Mouse (Mus musculus) midbrain, embryonic 12.5 days (tissue): ENCODE data around the gene Wdr47. TPM values are rescaled to one million over a fixed set of nuclear protein-coding genes. Genes with fewer than 3 reads are reported as not detected.
"Not testable (repeated sequence)": the region's sequence is repeated elsewhere in the genome, so short reads cannot be mapped to it uniquely, and the experiment has no call there.

Source experiments
- ATAC-seq: fragments of 200-750 bp; cut with Nextera tagmentation; 2 replicates; pipeline ENCODE4 v1.8.0; 2017; ENCODE audit warnings: low read depth, moderate TSS enrichment, moderate library complexity; ENCODE audit not compliant: low FRiP score
- H3K27ac ChIP-seq: fragments of 300-500 bp; sonication (generic); replicated peaks from 2 replicates; pipeline ENCODE4 v1.5.1; 2016; ENCODE audit warnings: mild to moderate bottlenecking
- H3K27me3 ChIP-seq: fragments of 300-500 bp; sonication (generic); 2 replicates; pipeline ENCODE4 v1.6.1; 2016; ENCODE audit warnings: mild to moderate bottlenecking
- H3K36me3 ChIP-seq: fragments of 300-500 bp; sonication (generic); 2 replicates; pipeline ENCODE4 v1.6.1; 2016
- H3K4me1 ChIP-seq: fragments of 300-500 bp; sonication (generic); 2 replicates; pipeline ENCODE4 v1.6.1; 2016
- H3K4me2 ChIP-seq: fragments of 300-500 bp; sonication (generic); replicated peaks from 2 replicates; pipeline ENCODE4 v1.6.1; 2016; ENCODE audit warnings: mild to moderate bottlenecking, moderate library complexity
- H3K4me3 ChIP-seq: fragments of 300-500 bp; sonication (generic); 2 replicates; pipeline ENCODE4 v1.5.1; 2016; ENCODE audit warnings: mild to moderate bottlenecking
- H3K9ac ChIP-seq: fragments of 300-500 bp; sonication (generic); replicated peaks from 2 replicates; pipeline ENCODE4 v1.6.1; 2016; ENCODE audit warnings: mild to moderate bottlenecking, moderate library complexity
- H3K9me3 ChIP-seq: fragments of 300-500 bp; sonication (generic); 2 replicates; pipeline ENCODE4 v1.6.1; 2016; ENCODE audit warnings: mild to moderate bottlenecking
- WGBS: fragments of 180-500 bp; shearing (Covaris S2); methylation state at CpG from one replicate; pipeline ENCODE4 v1.1.7; 2016; 5-methylcytosine and 5-hydroxymethylcytosine counted together
- polyA plus RNA-seq: library from polyadenylated mRNA; unstranded; fragments of >200 nt; fragmentation: Nextera tagmentation; extraction: Ambion mirVana; gene quantifications from 2 replicates; pipeline ENCODE4 v1.2.1, GENCODE M21; 2016

Wdr47 gene
- 67.8 and 70.0 TPM in 2 replicates for polyA plus RNA-seq

- peak within 1 kb of the TSS; percentile 97 for H3K27ac ChIP-seq
- peak within 1 kb of the TSS; percentile 75 for H3K4me2 ChIP-seq
- H3K36me3 ChIP-seq: 0 out of 2 replicates have a peak, but pooled peaks cover 4% of the 10 kb centered on the region
- ATAC-seq: peak; percentile 99
- peak within 1 kb of the TSS; percentile 89 for H3K9ac ChIP-seq
- no peaks in the 10 kb centered on the region for H3K27me3 ChIP-seq
- 5% methylated on average over 44 of the region's 44 CpGs for WGBS
- peaks cover 20% of the 10 kb centered on the region; the same call in 1 of the 2 replicates for H3K4me1 ChIP-seq
- no peaks in the 10 kb centered on the region for H3K9me3 ChIP-seq
- H3K4me3 ChIP-seq: peak within 1 kb of the TSS; percentile 96
Measured at GRCm38 (mm10) chr3:108590786-108591529, at the start of gene Wdr47. Gene Wdr47 (plus strand): TSS chr3:108591279.

GRCm38 (mm10) chr3:108542299-108542698, 48.8 kb upstream of the Wdr47 start:
- H3K9me3 ChIP-seq: no peaks in the 10 kb centered on the region
- no peaks in the 10 kb centered on the region for H3K27me3 ChIP-seq
- no peak for ATAC-seq
- H3K4me3 ChIP-seq: no peak overlapping the region
- no peaks in the 10 kb centered on the region for H3K36me3 ChIP-seq
- 0 out of 2 replicates have a peak, but pooled peaks cover 2% of the 10 kb centered on the region for H3K4me1 ChIP-seq
- H3K4me2 ChIP-seq: no peak overlapping the region
- WGBS: 85% methylated on average over 11 of the region's 11 CpGs
- no peak overlapping the region for H3K27ac ChIP-seq
- H3K9ac ChIP-seq: no peak overlapping the region

- H3K36me3 ChIP-seq: peaks cover 23% of the 10 kb centered on the region
- peak overlapping the region; percentile 91 for H3K27ac ChIP-seq
- H3K4me2 ChIP-seq: peak overlapping the region; percentile 73
- no peaks in the 10 kb centered on the region for H3K27me3 ChIP-seq
- peak overlapping the region; percentile 86 for H3K4me3 ChIP-seq
- WGBS: under 1% methylated on average over 41 of the region's 42 CpGs
- peaks cover 7% of the 10 kb centered on the region; the same call in 1 of the 2 replicates for H3K4me1 ChIP-seq
- peak overlapping the region; percentile 96 for H3K9ac ChIP-seq
- H3K9me3 ChIP-seq: no peaks in the 10 kb centered on the region
- peak; percentile 81 for ATAC-seq
Measured at GRCm38 (mm10) chr3:108554111-108554561, 36.9 kb upstream of the Wdr47 start.

- Histone ChIP-seq H3K36me3 (peaks cover 28% of the 10 kb centered on the region), H3K9ac (peak overlapping the region; percentile 96), H3K4me1 (peaks cover 7% of the 10 kb centered on the region; the same call in 1 of the 2 replicates), H3K4me3 (peak overlapping the region; percentile 86), H3K27ac (peak overlapping the region; percentile 91), H3K9me3 (no peaks in the 10 kb centered on the region), H3K27me3 (no peaks in the 10 kb centered on the region), H3K4me2 (peak overlapping the region; percentile 73)
- WGBS: 20% methylated on average over 20 of the region's 22 CpGs
- peak; percentile 96 for ATAC-seq
Measured at GRCm38 (mm10) chr3:108554587-108555312, 36.3 kb upstream of the Wdr47 start.

- H3K4me3 ChIP-seq: no peak overlapping the region
- peaks cover 34% of the 10 kb centered on the region for H3K36me3 ChIP-seq
- H3K27me3 ChIP-seq: no peaks in the 10 kb centered on the region
- no peak for ATAC-seq
- no peaks in the 10 kb centered on the region for H3K9me3 ChIP-seq
- no peak overlapping the region for H3K4me2 ChIP-seq
- H3K9ac ChIP-seq: no peak overlapping the region
- peaks cover 21% of the 10 kb centered on the region for H3K4me1 ChIP-seq
- 94% methylated on average over 4 of the region's 4 CpGs for WGBS
- H3K27ac ChIP-seq: no peak overlapping the region
Measured at GRCm38 (mm10) chr3:108557888-108558287, 33.2 kb upstream of the Wdr47 start.

GRCm38 (mm10) chr3:108562133-108562730, 28.8 kb upstream of the Wdr47 start, which contains the start of gene Tmem167b:
Gene Tmem167b (minus strand): TSS chr3:108562466.
- peak within 1 kb of the TSS; percentile 91 for H3K4me3 ChIP-seq
- peaks cover 18% of the 10 kb centered on the region for H3K4me1 ChIP-seq
- ATAC-seq: peak; percentile 98
- peak within 1 kb of the TSS; percentile 90 for H3K27ac ChIP-seq
- under 1% methylated on average over 45 of the region's 45 CpGs for WGBS
- H3K36me3 ChIP-seq: peaks cover 29% of the 10 kb centered on the region
- H3K9me3 ChIP-seq: no peaks in the 10 kb centered on the region
- H3K4me2 ChIP-seq: peak within 1 kb of the TSS; percentile 73
- peak within 1 kb of the TSS; percentile 84 for H3K9ac ChIP-seq
- no peaks in the 10 kb centered on the region for H3K27me3 ChIP-seq

GRCm38 (mm10) chr3:108562777-108563271, 28.3 kb upstream of the Wdr47 start:
- H3K4me1 ChIP-seq: peaks cover 20% of the 10 kb centered on the region
- peak overlapping the region; percentile 90 for H3K27ac ChIP-seq
- 18% methylated on average over 15 of the region's 15 CpGs for WGBS
- H3K27me3 ChIP-seq: no peaks in the 10 kb centered on the region
- peak overlapping the region; percentile 91 for H3K4me3 ChIP-seq
- peaks cover 25% of the 10 kb centered on the region for H3K36me3 ChIP-seq
- H3K9me3 ChIP-seq: no peaks in the 10 kb centered on the region
- peak overlapping the region; percentile 25; the same call in 1 of the 2 replicates for H3K9ac ChIP-seq
- ATAC-seq: peak; percentile 56
- peak overlapping the region; percentile 73 for H3K4me2 ChIP-seq

GRCm38 (mm10) chr3:108563309-108563708, 27.8 kb upstream of the Wdr47 start:
- Histone ChIP-seq H3K4me3 (peak overlapping the region; percentile 91; the same call in 1 of the 2 replicates), H3K36me3 (peaks cover 20% of the 10 kb centered on the region), H3K9ac (no peak overlapping the region), H3K27me3 (no peaks in the 10 kb centered on the region), H3K4me1 (peaks cover 23% of the 10 kb centered on the region), H3K9me3 (no peaks in the 10 kb centered on the region), H3K27ac (peak overlapping the region; percentile 90), H3K4me2 (peak overlapping the region; percentile 73)
- 6% methylated on average over 4 of the region's 4 CpGs for WGBS
- ATAC-seq: no peak

- H3K27ac ChIP-seq: peak overlapping the region; percentile 81
- ATAC-seq: peak; percentile 76
- no peaks in the 10 kb centered on the region for H3K36me3 ChIP-seq
- no peak overlapping the region for H3K4me3 ChIP-seq
- H3K27me3 ChIP-seq: no peaks in the 10 kb centered on the region
- no peaks in the 10 kb centered on the region for H3K9me3 ChIP-seq
- H3K9ac ChIP-seq: 0 out of 2 replicates have a peak overlapping the region, but pooled peaks have one; percentile 3
- H3K4me1 ChIP-seq: peaks cover 26% of the 10 kb centered on the region
- WGBS: 15% methylated on average over 15 of the region's 15 CpGs
- peak overlapping the region; percentile 12; the same call in 1 of the 2 replicates for H3K4me2 ChIP-seq
Measured at GRCm38 (mm10) chr3:108567990-108568877, 22.8 kb upstream of the Wdr47 start.

GRCm38 (mm10) chr3:108569636-108570035, 21.4 kb upstream of the Wdr47 start:
- not testable (repeated sequence) for H3K36me3 ChIP-seq, H3K27me3 ChIP-seq, H3K9ac ChIP-seq, ATAC-seq, H3K4me2 ChIP-seq, H3K9me3 ChIP-seq, H3K4me3 ChIP-seq
- Histone ChIP-seq H3K27ac (peak overlapping the region; percentile 42; the same call in 1 of the 2 replicates), H3K4me1 (peaks cover 35% of the 10 kb centered on the region)
- 48% methylated on average over 3 of the region's 3 CpGs for WGBS
